Mouse (Mus musculus) ES-Bruce4 (cell line): ENCODE data around the gene Rac1. TPM values are rescaled to one million over a fixed set of nuclear protein-coding genes. Genes with fewer than 3 reads are reported as not detected.

ENCODE experiments used
- H3K27ac ChIP-seq: 2 replicates; pipeline ENCODE4 v1.5.1; 2012; ENCODE audit warnings: low read length, inconsistent platforms; ENCODE audit not compliant: insufficient read depth
- H3K27me3 ChIP-seq: 2 replicates; pipeline ENCODE4 v1.6.1; 2012; ENCODE audit warnings: mild to moderate bottlenecking, low read length, inconsistent platforms; ENCODE audit not compliant: control insufficient read depth, poor library complexity, insufficient read depth, severe bottlenecking
- H3K36me3 ChIP-seq: 2 replicates; pipeline ENCODE4 v1.6.1; 2012; ENCODE audit warnings: inconsistent platforms, mild to moderate bottlenecking, low read length, moderate library complexity; ENCODE audit not compliant: control insufficient read depth, poor library complexity, insufficient read depth, severe bottlenecking
- H3K4me1 ChIP-seq: one replicate; pipeline ENCODE4 v1.8.1; 2011; ENCODE audit warnings: low read length; ENCODE audit not compliant: control insufficient read depth, insufficient read depth
- H3K4me3 ChIP-seq: 2 replicates; pipeline ENCODE4 v1.5.1; 2011; ENCODE audit warnings: low read depth, mild to moderate bottlenecking, low read length
- H3K9ac ChIP-seq: 2 replicates; pipeline ENCODE4 v1.6.1; 2012; ENCODE audit warnings: low read depth, mild to moderate bottlenecking, inconsistent platforms; ENCODE audit not compliant: poor library complexity, severe bottlenecking
- H3K9me3 ChIP-seq: replicated peaks from 2 replicates; pipeline ENCODE4 v1.6.1; 2012; ENCODE audit warnings: mild to moderate bottlenecking, low read length, inconsistent platforms; ENCODE audit not compliant: control insufficient read depth, poor library complexity, insufficient read depth, severe bottlenecking
- CTCF ChIP-seq: IDR thresholded peaks from one replicate; pipeline ENCODE4 v1.8.1; 2011; ENCODE audit warnings: low read depth, low read length
- EP300 ChIP-seq: IDR thresholded peaks from 2 replicates; pipeline ENCODE4 v1.6.1; 2011; ENCODE audit warnings: low read depth, low read length; ENCODE audit not compliant: insufficient read depth
- POLR2A ChIP-seq: IDR thresholded peaks from one replicate; pipeline ENCODE4 v1.8.1; 2011; ENCODE audit warnings: low read length; ENCODE audit not compliant: insufficient read depth
- polyA plus RNA-seq: library from polyadenylated mRNA; stranded (reverse); fragments of >200 nt; gene quantifications from 2 replicates; pipeline ENCODE4 v1.2.4, GENCODE M21; 2011; ENCODE audit warnings: low read depth; ENCODE audit not compliant: missing spikeins, insufficient read depth, insufficient read length

Gene Rac1
- polyA plus RNA-seq, 1 experiment = 278 TPM

DNA sequence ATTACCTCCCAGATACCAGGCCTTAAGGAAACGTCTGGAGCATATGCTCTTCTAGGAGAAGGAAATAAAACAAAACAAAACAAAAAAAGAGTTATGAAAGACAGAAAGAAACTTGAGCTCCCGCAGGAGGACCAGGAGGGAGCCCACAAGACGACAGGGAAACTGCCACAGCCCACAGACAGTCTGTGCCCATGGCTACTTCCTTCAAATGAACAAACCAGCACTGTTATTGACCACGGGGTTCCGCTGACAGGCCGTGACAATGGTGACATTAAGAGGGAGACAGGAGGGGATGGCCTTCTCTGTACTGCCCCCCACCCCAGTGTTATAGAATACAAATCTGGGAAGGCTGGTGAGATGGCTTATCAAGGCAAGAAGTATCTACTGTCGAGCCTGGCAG is 2.9 kb upstream of the Rac1 start:
- no peak overlapping the region for H3K27ac ChIP-seq
- TF ChIP-seq POLR2A (no peak), CTCF (no peak), EP300 (no peak)
- H3K9me3 ChIP-seq = no peaks in the 10 kb centered on the region
- H3K4me1 ChIP-seq = no peaks in the 10 kb centered on the region
- H3K36me3 ChIP-seq = no peaks in the 10 kb centered on the region
- no peaks in the 10 kb centered on the region for H3K27me3 ChIP-seq
- no peak overlapping the region for H3K4me3 ChIP-seq
- H3K9ac ChIP-seq = no peak overlapping the region

DNA sequence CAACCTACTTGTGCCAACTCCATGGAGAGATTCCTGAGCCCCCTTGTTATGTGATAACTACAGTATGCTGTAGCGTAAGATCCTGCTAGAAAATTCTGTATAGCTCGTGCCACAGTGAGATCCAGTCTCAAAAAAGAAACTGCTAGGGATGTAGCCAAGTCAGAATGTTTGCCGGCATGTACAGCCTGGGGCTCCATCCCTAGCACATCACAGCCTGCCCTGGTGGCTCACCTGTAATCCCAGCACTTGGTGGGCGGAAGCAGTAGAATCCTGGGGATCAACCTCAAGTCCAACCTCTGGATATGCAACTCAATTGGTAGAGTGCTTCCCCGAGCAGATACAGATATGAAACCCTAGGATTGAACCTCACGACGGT is 460 bp upstream of the Rac1 start:
- no peaks in the 10 kb centered on the region for H3K27me3 ChIP-seq
- H3K27ac ChIP-seq = peak overlapping the region; percentile 77
- peak overlapping the region; percentile 99 for H3K4me3 ChIP-seq
- H3K4me1 ChIP-seq = no peaks in the 10 kb centered on the region
- H3K36me3 ChIP-seq = no peaks in the 10 kb centered on the region
- peak overlapping the region; percentile 98 for H3K9ac ChIP-seq
- TF ChIP-seq EP300 (no peak), POLR2A (no peak), CTCF (no peak)
- no peaks in the 10 kb centered on the region for H3K9me3 ChIP-seq

DNA sequence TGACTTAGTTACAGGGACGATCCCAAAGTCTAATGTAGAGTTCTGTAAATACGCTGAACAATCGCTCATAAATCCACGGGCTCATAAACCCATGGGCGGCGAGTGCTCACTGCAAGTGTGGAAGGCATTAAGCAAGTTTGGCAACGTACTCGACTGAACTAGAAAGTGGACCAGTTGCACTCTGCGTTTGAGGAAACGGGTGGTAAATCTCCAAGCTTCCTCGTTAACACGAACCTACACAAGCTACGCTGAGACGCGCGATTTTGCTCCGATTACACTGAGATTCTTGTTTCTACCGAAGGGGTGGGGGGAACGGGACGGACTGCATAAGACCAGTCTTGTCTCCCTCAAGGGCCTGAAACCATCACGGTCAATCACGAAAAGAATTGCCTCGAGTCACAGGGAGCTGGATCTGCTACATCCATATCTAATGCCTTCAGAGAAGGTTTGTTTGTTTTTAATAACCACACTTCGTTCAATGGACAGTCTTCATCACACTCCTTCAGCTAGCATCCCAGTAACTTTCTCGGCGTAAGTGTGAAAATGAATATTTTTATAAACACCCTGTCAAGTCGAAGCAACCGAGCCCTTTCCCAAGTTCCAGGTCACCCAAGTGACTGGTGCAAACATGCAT is 1.0 kb downstream of the Rac1 start:
- Histone ChIP-seq H3K9me3 (no peaks in the 10 kb centered on the region), H3K9ac (peak overlapping the region; percentile 98), H3K27me3 (no peaks in the 10 kb centered on the region), H3K36me3 (no peaks in the 10 kb centered on the region), H3K27ac (no peak overlapping the region), H3K4me3 (peak overlapping the region; percentile 99), H3K4me1 (no peaks in the 10 kb centered on the region)
- no peak for TF ChIP-seq CTCF
- TF ChIP-seq EP300 = no peak
- no peak for TF ChIP-seq POLR2A

GRCm38 (mm10) chr5:143525454-143526225 is 2.2 kb downstream of the Rac1 start:
- Histone ChIP-seq H3K9ac (no peak overlapping the region), H3K36me3 (no peaks in the 10 kb centered on the region), H3K4me3 (no peak overlapping the region), H3K9me3 (no peaks in the 10 kb centered on the region), H3K27me3 (no peaks in the 10 kb centered on the region), H3K4me1 (no peaks in the 10 kb centered on the region), H3K27ac (no peak overlapping the region)
- TF ChIP-seq EP300 (no peak), CTCF (no peak), POLR2A (no peak)

DNA sequence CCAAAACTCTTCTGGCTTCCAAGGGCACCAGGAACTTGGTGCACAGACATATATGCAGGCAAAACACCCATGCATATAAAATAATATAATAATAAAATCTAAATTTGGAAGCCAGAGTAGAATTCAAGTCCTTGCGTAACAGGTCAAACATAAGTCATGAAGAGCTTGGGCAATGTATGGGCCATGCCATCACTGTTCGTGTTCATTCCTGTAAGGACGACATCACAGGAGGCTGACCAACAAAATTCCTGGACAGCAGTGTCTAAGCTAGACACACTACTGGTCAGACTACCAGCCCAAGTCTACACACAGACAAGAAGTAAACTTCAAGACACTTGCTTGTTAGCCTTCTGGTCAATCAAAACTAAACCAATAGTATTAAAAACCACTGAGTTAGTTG is 5.0 kb downstream of the Rac1 start:
- no peaks in the 10 kb centered on the region for H3K9me3 ChIP-seq
- H3K27me3 ChIP-seq = no peaks in the 10 kb centered on the region
- H3K36me3 ChIP-seq = no peaks in the 10 kb centered on the region
- no peak overlapping the region for H3K27ac ChIP-seq
- peaks cover 1% of the 10 kb centered on the region for H3K4me1 ChIP-seq
- no peak overlapping the region for H3K9ac ChIP-seq
- no peak overlapping the region for H3K4me3 ChIP-seq
- TF ChIP-seq CTCF = no peak
- TF ChIP-seq POLR2A = no peak
- no peak for TF ChIP-seq EP300

DNA sequence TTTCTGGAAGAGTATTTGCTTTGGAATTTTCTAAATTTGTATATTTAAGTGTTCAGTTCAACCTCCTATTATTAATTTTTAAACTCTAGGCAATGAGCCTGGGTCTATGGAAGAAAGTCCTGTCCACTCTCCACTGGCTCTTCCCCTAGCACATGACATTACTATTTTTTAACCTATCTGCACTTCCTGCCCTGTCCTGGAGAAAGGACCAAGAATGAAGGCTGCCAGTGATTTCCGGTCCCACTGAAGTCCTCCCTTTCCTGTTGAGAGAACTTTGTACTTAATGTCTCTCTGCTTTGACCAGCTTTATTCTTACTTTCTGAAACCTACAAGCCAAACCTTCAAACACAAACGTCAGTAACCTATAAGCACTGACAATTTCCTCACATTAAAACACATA is 7.4 kb downstream of the Rac1 start:
- H3K4me3 ChIP-seq = no peak overlapping the region
- peaks cover 1% of the 10 kb centered on the region for H3K4me1 ChIP-seq
- H3K36me3 ChIP-seq = peaks cover 4% of the 10 kb centered on the region; the same call in 1 of the 2 replicates
- H3K9ac ChIP-seq = no peak overlapping the region
- H3K27ac ChIP-seq = no peak overlapping the region
- H3K27me3 ChIP-seq = no peaks in the 10 kb centered on the region
- TF ChIP-seq EP300 = no peak
- TF ChIP-seq CTCF = no peak
- no peak for TF ChIP-seq POLR2A
- no peaks in the 10 kb centered on the region for H3K9me3 ChIP-seq
